Mouse (Mus musculus) adrenal gland, postnatal 10 days (tissue): ENCODE data around the gene Zmynd19. TPM values are rescaled to one million over a fixed set of nuclear protein-coding genes. Genes with fewer than 3 reads are reported as not detected.
A peak's percentile ranks its signal among the peaks of the same experiment; 100 is the strongest.

Source experiments
- DNase-seq: peaks from one replicate; pipeline ENCODE4 v3.0.0; 2021; ENCODE audit warnings: mixed read lengths
- total RNA-seq, 2 experiments: library from RNA; stranded (reverse); gene quantifications; 2 replicates each; pipeline ENCODE4 v1.2.3; 2021

Zmynd19 gene
- total RNA-seq, 2 experiments from 2014 or later, result 24.6 to 28.0 TPM

DNA sequence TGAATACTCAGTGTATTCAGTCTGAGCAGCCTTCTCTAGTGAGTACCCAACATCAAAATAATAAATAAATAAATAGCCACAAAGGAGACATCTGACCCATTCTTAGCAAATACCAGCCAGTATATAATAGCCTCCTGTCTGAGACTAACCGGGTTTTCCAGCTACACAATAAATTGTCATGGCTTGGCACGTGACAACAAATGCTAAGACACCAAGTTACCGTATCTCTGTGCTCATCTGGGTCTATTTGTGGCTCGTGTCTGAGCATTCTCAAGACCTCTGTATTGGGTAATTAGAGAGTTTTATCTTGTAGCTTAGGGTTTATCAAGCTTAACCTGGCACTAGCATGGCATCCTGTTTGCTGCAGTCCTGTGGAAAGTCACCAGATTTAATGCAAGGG, 7.5 kb upstream of the Zmynd19 start:
- DNase-seq, result no peak

DNA sequence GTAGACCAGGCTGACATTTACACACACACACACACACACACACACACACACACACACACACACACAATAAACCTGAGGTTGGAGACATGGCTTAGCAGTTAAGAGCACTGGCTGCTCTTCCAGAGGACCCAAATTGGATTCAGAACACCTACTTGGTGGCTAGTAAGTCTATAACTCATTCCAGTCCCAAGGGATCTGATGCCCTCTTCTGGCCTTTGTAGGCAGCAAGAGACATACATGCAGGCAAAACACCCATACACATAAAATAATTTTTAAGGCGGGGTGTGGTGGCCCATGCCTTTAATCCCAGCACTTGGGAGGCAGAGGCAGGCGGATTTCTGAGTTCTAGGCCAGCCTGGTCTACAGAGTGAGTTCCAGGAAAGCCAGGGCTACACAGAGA, 5.3 kb upstream of the Zmynd19 start:
- DNase-seq, result peak; percentile 31

DNA sequence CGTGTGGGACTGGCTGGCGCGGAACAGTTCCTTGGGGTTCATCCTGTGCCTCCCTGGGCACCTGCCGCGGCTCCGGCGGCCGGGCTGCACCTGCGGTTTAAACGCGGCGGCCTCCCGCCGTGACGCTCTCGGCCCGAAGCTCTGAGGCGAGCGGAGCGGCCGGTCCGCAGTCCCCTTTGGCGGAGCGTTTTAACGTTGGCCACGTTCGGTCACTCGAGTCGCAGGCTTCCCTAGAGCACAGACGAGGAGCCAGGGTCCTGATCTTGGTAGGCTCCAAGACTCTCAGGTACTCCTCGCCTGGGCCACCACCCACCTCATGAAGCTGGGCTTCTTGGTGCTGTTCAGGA, 570 bp downstream of the Zmynd19 start:
- DNase-seq, result no peak

DNA sequence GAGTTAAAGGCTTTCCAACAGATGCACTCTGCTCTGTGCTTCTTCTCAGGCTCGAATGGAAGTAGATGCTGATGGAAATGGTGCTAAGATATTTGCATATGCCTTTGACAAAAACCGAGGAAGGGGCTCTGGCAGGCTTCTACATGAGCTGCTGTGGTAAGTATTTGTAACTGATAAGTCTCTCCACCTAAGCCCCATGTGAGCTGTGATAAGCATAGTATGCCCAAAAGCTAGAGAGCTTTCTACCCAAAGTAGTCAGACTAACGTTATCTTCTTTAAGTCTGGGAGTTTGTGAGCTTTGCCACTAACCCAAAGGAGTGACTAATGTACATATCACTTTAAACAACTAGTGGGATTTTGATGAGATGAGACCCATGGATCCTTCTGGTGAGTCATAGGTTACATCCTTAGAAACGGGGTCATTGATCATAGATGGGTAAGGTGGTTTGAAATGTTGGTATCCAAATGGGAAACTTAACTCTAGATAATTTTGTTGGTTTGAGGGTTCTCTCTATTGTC, 3.0 kb downstream of the Zmynd19 start:
- DNase-seq, result no peak

DNA sequence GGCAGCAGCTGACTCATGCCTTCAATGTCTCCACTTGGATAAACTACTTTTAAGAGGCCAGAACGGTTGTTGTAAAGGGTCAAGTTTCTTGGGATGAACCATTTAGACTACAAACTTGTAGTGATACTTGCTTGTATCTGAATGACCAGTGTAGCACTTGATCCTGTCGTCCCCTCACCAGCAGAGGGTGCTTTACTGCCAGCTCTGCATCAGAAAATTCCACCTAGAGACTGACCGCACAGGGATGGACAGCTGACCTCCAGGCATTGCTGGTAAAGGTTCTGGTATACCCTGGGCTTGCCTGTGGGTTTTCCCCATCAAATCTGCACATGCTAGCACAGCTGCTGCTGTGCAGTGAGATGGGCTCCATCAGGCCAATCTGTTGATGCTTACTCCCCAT, 11.3 kb downstream of the Zmynd19 start:
- DNase-seq, result peak; percentile 49

DNA sequence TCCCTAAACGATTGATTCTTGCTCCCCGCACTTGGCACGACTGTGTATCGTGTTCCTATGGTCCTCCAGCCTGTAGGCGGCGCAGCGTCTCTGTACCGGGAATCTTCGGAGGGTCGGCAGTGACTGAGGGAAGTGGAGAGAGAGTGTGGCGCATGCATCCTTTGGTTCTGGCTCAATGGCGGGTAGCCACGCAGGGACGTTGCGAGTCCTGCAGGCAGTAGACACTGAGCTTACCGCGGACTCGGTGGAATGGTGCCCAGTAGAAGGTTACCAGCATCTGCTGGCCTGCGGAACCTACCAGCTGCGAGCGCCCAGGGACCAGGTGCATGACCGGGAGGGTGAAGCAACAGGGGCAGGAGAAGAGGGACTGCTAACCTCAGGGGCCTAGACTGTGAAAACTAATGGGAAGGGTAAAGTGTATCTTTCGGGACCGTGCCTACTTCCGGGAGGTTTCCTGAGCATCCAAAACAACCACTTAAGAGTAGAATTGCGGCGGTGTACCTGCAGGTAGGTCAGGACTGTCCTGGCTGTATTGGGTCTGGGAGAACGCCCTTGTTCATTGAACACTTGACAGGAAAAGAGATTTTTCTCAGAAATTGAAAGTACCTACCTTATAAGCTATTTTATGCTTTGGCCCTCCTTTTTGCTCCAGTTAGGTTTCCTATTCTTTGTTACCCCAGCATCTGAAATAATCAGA, 12.9 kb downstream of the Zmynd19 start, which contains the start of gene Dph7:
Dph7 (plus strand) TSS at position 97 of the 697 bp plus-strand sequence.
- peak; percentile 89 for DNase-seq

DNA sequence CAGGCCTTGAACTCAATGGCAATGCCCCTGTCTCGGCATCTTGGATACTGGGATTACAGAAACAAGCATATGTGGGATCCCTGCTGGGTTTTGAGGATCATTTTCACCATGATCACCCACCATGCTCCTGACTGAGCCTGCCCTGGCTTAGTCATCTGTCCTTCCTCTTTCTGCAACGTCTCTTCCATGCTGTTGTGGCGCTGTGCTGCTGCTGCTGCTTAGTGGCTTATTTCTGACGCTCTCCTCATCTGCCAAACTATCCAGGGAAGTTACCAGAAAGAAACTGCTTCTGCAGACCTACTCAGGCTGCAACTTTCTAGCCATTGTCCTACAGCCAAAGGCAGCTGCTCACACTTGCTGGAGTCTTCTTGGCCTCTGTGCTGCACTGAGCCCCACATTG, 20.8 kb downstream of the Zmynd19 start:
- DNase-seq, result no peak

DNA sequence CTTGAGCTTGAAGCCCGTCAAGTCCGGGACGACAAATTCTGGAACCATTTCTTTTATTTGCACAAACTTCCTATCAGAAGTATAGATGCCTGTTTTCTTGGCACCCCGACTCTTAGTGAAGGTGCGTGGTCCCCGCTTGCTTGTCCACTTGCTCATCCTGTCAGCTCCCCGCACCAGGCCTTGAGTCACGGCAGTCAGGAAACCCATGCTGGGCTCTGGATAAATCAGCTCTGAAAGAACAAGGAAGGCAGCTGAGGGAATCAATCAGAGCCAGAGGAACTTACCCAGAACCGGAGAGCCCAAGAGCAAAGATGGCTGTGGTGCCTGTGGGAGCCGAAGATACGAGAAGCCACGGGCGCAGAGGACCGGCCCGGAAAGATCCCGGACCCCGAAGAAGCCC, 24.9 kb downstream of the Zmynd19 start:
- peak; percentile 43 for DNase-seq

DNA sequence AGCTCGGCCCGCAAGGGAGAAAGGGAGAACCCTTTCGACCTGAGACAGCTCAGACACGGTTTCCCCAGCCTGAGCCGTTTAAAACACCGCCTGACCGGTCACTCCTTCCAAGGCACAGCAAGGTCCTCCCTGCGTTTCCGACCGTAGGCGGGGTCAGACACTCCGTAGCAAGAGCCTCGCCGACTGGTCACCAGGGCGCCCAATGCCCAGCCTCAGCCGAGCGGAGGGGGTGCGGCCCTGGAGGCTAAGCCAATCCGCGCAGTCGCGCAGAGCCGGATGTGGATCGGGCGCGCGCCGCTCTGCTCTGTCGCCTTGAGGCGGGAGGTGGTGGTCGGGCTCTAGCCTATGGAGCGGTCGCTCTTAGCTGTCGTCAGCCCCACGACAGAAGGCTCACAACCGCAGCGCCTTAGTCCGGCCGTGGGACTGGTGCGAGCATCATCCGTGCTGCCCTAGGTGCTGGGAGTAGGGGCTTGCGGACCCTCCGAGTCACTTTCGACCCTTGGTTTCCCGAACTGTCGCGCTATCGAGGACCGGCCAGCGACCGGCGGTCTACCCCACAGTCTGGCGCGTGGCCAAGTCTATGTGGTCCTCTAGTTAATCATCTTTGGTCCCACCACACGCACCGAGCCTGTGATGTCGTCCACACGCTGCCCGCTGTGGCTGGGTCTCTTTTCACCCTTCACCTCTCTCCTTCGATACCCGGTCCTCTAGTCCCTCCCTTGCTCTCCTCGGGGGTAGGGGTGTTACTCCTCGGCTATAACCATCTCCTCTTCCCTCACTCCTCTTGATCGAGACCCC, 25.5 kb downstream of the Zmynd19 start, which contains the start of gene Mrpl41:
Mrpl41 (minus strand) TSS at position 193 of the 798 bp plus-strand sequence.
- DNase-seq, result peak; percentile 97

DNA sequence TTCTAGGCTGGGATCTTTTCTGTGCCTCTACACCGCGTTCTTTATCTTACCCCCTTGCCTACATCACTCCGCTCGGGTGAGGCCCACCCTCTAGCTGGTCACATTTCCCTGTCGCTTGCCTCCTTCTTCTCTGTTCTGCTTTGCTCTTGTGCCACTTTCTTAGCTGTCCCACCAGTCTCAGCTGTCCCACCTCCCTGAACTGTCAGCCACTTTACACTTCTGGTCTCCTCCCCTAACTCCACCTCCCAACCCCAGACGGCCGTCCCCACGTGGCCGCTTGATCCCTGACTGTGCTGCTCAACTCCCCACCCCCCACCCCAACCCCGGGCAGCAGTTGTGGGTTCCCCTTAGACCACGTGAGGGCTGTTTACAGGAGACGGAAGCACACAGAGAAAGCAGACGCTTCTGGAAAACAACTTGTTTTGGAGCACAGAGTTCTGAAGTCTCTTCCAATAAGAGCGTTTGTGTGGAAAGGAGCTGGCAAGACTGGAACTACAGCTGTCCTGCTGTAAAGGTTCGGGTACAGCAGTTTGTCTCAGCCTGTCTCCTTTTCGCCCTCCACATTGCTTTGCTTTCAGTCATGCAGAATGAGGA, 26.2 kb downstream of the Zmynd19 start, which contains the start of gene Pnpla7:
Pnpla7 (plus strand) TSS at position 330 of the 594 bp plus-strand sequence.
- peak; percentile 88 for DNase-seq

DNA sequence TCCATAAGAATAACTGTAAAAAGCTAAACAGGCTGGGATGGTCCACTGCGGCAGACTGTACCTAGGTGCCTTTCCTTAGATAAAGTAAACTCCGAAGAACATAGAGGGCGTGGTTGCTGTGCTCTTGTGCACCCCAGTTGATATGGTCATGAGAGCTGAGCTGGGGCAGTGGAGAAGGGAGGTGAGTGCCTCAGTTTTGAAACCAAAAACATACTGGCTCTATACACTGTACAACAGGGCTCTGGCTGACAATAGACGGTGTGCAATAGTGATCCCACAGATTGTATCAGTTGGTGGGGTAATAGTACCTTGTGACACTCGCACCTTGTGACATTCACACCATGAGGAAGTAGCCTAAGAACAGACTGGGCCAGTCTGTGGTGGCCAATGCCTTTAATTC, 27.4 kb downstream of the Zmynd19 start:
- no peak for DNase-seq

DNA sequence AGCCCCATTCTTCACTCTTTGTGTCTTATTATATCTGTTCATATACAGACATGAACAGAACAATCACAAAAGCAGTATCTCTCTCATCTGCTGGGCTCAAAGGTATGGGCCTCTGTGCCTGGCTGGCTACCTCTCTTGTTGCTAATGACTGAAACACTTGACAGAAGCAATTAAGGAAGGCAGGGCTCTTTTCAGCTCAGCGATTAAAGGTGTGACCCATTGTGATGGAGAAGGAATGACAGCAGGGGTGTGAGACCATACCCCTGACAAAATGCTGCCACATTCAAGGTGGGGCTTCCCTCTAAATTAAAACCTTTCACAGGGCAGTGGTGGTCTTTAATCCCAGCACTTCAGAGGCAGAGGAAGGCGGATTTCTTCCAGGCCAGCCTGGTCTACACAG, 38.2 kb downstream of the Zmynd19 start:
- no peak for DNase-seq

DNA sequence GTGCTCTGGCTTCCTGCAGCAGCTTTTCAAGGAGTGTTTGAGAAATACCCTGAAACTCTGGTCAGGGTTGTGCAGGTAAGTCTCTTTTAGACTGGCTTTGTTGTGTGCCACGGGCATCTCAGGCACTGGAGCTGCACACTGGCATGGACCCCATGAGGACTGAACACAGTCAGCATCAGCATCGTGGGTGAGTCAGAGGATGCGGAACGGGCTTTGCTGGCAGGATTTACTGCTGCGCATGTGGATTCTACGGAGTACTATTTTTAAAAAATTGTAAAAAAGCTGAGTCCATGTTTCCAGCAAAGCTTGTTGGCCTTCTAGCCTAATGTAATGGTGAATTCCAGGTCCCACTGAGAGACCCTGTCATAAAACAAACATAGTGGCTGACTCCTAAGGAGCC, 45.7 kb downstream of the Zmynd19 start:
- peak; percentile 33 for DNase-seq

DNA sequence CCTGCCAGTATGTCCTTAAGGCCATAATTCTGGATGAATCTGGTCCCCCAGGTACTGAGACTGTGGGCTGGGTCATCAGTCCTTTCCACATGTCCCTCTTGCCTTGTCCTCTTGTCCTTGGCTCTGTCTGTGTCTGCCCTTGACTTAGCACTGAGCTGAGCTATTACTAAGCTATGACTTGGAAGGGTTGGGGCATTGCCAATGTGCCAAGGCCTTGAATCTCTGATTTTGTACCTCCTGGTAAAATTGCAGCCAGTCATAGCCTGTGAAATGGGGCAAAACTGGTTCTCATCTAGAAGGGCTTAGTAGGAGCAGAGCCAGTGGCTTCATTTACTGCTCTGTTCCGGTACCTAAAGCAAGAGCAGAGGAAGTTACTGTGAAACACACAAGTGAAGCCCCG, 46.9 kb downstream of the Zmynd19 start:
- peak; percentile 81 for DNase-seq

DNA sequence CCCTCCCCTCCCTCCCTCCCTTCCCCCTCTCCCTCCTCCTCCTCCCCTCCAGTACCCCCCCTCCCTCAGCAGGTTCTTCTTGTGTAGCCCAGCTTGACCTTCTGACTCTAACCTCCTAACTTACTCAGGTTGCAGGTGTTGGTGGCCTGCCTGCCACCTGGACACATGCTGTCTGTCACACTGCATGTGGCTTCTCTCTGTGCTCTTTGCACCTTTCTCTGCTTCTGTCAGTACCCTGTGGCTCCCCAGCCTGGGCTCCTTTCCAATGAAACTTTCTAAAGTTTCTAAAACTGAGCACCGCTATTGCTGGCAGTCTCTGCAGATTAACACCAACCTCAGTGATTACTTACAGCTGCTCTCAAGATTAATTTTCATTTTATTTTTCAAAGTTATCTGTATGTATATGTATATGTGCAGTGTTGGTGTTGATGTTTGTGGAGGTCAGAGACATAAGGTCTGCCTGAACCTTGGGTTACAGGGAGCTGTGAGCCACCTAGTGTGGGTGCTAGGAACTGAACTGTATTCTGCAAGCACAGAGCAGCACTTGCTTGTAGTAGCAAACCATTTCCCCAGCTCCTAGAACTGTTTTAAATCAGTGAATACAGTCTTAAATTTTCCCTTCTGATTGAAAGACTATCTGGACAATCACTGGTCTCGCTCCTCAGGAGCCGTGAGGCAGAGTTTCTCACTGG, 51.1 kb downstream of the Zmynd19 start:
- peak; percentile 74 for DNase-seq

DNA sequence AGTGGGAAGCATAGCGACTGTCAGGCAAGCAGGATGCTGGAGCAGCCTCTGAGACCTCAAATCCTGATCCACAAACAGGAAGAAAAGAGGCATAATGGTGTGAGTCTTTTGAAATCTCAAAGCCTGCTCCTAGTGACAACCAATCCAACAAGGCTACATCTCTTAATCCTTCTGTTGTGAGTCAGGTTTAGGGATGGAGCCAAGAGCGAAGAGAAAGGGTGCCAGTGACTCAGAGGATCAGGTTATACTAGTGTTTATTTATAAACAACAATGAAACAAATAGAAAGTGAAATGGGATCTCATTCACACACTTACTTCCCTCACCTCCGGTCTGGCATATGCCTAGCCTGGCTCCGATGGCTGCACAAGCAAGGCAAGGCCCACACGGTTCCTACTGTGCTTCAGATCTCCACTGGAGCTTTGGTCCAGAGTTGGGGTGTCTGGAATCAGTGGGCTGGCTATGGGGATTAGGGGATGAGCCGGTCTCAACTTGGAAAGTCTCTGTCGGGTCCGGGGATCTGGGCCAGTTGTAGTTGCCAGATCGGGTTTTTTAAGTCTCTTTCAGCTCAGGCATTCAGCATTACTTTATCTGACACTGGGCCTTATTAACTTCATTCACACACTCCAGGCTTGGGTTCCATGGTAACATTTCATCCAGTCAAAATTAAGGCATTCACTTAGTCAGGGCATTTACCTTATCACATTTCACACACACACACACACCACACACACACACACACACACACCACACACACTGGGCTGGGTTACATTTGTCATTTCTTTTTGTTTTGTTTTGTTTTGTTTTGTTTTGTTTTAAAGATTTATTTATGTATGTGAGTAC, 54.6 kb downstream of the Zmynd19 start:
- no peak for DNase-seq

DNA sequence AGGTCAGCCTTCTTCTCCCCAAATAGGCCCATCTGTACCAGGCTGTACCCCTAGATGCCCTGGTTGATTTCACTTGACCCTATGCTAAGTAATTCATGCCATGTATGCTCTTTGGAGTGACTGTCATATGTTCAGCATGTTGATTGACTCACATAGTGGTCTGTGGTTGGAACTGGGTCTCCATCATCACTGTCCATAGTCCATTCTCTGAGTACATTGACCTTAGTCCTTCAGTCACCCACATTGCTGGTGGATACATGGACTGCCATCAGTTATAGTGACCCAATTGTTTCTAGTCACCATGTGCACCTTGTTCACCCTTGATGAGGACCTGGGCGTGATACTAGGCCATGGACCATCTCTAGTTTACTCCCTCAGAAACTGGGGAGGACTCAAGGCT, 57.2 kb downstream of the Zmynd19 start:
- no peak for DNase-seq

DNA sequence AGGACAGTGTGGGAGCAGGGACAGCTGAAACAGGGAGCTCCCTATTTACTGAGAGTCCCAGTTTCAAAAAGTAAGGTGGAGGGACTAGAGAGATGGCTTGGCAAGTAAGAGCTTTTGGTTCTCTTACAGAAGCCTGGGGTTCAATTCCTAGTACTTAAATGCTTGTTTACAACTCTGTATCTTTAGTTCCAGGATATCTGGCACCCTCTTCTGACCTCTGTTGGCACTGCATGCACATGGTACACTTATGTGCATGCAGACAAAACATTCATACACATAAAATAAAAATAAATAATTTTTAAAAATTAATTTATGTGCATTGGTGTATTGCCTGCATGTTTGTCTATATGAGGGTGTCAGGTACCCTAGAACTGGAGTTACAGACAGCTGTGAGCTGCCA, 58.7 kb downstream of the Zmynd19 start:
- no peak for DNase-seq
